Mouse (Mus musculus): ENCODE measurements at regions not wholly inside any gene's neighbourhood (a gene's known extent, or its start where the extent isn't known, plus 50 kb on each side); places are given as distances from the start of the nearest gene placed in this dataset.

- ATAC-seq, result no peak
- Histone ChIP-seq H3K4me1 (ENCODE audit: control insufficient read depth, insufficient read depth, low read length) (no peaks in the 10 kb centered on the region), H3K9ac (ENCODE audit: low read depth, low read length) (no peak overlapping the region), H3K27me3 (ENCODE audit: control insufficient read depth, insufficient read depth, low read depth, low read length) (no peaks in the 10 kb centered on the region), H3K9me3 (replicated peaks; ENCODE audit: control insufficient read depth, low read length, poor library complexity, severe bottlenecking) (no peaks in the 10 kb centered on the region), H3K4me3 (ENCODE audit: low read depth, low read length) (no peak overlapping the region), H3K4me2 (ENCODE audit: low read length) (no peak overlapping the region), H3K36me3 (ENCODE audit: control insufficient read depth, insufficient read depth, low read length) (no peaks in the 10 kb centered on the region), H3K27ac (ENCODE audit: low read length) (no peak overlapping the region)
- WGBS, result 78% methylated on average over 6 of the region's 6 CpGs
These were observed 130.1 kb upstream of the C9orf72 start for GRCm38 (mm10) chr4:35356051-35356450.

DNA sequence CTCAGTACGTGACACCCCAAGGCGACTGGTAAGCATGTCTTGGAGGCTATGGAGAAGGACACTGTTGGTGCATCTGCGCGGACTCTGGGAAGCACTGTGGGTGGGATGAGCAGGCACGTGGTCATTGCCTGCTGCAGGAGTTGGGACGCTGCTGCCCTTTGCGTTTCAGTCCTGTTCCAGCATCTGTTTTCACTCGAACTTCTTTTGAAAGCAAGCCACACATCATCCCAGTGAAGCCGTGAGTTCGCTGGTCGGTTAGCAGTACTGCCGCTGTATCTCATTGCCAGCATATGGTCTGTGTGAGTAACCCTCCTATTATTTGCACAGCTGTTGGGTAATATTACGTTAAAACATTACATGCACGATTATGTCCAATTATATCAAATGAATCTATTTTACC is 128.1 kb upstream of the C9orf72 start:
- H3K4me1 ChIP-seq (ENCODE audit: control insufficient read depth, insufficient read depth, low read length), result no peaks in the 10 kb centered on the region
- no peak overlapping the region for H3K27ac ChIP-seq (ENCODE audit: low read length)
- 64% methylated on average over 14 of the region's 14 CpGs for WGBS
- H3K9me3 ChIP-seq (replicated peaks; ENCODE audit: control insufficient read depth, low read length, poor library complexity, severe bottlenecking), result no peaks in the 10 kb centered on the region
- no peak for ATAC-seq
- H3K27me3 ChIP-seq (ENCODE audit: control insufficient read depth, insufficient read depth, low read depth, low read length), result no peaks in the 10 kb centered on the region
- H3K36me3 ChIP-seq (ENCODE audit: control insufficient read depth, insufficient read depth, low read length), result no peaks in the 10 kb centered on the region
- no peak overlapping the region for H3K4me3 ChIP-seq (ENCODE audit: low read depth, low read length)
- H3K9ac ChIP-seq (ENCODE audit: low read depth, low read length), result no peak overlapping the region
- H3K4me2 ChIP-seq (ENCODE audit: low read length), result no peak overlapping the region

DNA sequence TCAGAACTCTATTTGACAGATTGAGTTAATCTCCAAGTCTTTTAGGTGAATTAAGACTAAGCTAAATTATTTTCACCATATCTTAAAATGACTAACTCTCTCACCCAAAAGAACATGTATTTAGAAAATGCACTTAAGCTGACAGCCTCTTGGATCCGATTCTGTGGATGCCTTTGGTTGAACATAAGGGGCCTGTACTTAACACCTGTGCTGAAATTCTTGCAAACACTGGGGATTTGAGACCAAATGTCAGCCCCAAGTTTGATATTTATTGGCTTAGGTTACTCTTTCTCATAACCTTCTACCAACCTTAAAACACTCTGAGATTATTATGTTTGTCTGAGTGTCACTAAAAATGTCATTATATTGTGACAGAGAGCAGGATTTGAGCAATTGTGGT is 126.6 kb upstream of the C9orf72 start:
- Histone ChIP-seq H3K4me2 (ENCODE audit: low read length) (no peak overlapping the region), H3K4me1 (ENCODE audit: control insufficient read depth, insufficient read depth, low read length) (no peaks in the 10 kb centered on the region), H3K9ac (ENCODE audit: low read depth, low read length) (no peak overlapping the region), H3K4me3 (ENCODE audit: low read depth, low read length) (no peak overlapping the region), H3K36me3 (ENCODE audit: control insufficient read depth, insufficient read depth, low read length) (no peaks in the 10 kb centered on the region), H3K9me3 (replicated peaks; ENCODE audit: control insufficient read depth, low read length, poor library complexity, severe bottlenecking) (no peaks in the 10 kb centered on the region), H3K27me3 (ENCODE audit: control insufficient read depth, insufficient read depth, low read depth, low read length) (no peaks in the 10 kb centered on the region), H3K27ac (ENCODE audit: low read length) (no peak overlapping the region)
- WGBS, result 73% methylated on average over 1 of the region's 1 CpGs
- no peak for ATAC-seq

DNA sequence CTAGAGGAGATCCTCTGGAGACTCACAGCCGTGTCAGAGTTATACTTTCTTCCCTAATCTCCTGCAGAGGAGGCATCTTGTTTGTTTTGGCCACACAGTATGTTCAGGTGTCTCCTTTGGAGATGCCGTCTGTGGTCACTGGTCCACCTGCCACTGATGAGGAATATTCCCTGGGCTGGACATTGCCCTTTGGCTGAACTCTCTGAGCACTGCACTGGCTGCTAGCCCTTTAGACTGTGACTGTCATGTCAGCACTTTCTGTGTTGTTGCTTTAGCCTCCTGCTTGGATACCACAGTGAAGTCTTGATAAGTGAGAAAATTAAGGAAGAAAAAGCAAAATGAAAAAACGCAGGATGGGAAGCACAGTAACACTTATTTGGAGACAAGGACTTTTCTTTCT is 124.5 kb upstream of the C9orf72 start:
- ATAC-seq, result no peak
- Histone ChIP-seq H3K9ac (ENCODE audit: low read depth, low read length) (no peak overlapping the region), H3K36me3 (ENCODE audit: control insufficient read depth, insufficient read depth, low read length) (no peaks in the 10 kb centered on the region), H3K9me3 (replicated peaks; ENCODE audit: control insufficient read depth, low read length, poor library complexity, severe bottlenecking) (no peaks in the 10 kb centered on the region), H3K27me3 (ENCODE audit: control insufficient read depth, insufficient read depth, low read depth, low read length) (no peaks in the 10 kb centered on the region), H3K27ac (ENCODE audit: low read length) (no peak overlapping the region), H3K4me3 (ENCODE audit: low read depth, low read length) (no peak overlapping the region), H3K4me2 (ENCODE audit: low read length) (no peak overlapping the region), H3K4me1 (ENCODE audit: control insufficient read depth, insufficient read depth, low read length) (no peaks in the 10 kb centered on the region)
- 82% methylated on average over 3 of the region's 3 CpGs for WGBS

DNA sequence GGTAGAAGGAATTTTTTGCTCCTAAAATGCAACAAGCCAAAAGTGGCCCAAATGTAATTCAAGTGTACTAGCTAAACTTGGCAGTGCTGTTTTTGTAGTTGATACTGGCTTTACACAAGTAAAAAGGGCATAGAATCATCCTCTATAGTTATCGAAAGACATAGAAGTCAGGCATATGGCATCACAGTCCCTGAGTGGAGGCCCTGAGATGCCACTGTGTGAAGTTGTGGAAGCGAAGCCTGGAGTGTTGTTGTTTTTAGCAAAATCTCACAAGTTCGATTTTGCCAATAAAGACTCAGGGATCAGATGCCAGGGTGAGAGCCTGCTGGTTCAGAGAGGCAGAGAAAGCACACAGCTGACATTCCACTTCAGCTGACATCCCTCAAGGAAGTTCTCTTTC is 121.6 kb upstream of the C9orf72 start:
- ATAC-seq, result no peak
- Histone ChIP-seq H3K27ac (ENCODE audit: low read length) (no peak overlapping the region), H3K4me2 (ENCODE audit: low read length) (no peak overlapping the region), H3K9ac (ENCODE audit: low read depth, low read length) (no peak overlapping the region), H3K27me3 (ENCODE audit: control insufficient read depth, insufficient read depth, low read depth, low read length) (no peaks in the 10 kb centered on the region), H3K9me3 (replicated peaks; ENCODE audit: control insufficient read depth, low read length, poor library complexity, severe bottlenecking) (no peaks in the 10 kb centered on the region), H3K36me3 (ENCODE audit: control insufficient read depth, insufficient read depth, low read length) (no peaks in the 10 kb centered on the region), H3K4me1 (ENCODE audit: control insufficient read depth, insufficient read depth, low read length) (no peaks in the 10 kb centered on the region), H3K4me3 (ENCODE audit: low read depth, low read length) (no peak overlapping the region)
- WGBS, result 88% methylated on average over 3 of the region's 3 CpGs

DNA sequence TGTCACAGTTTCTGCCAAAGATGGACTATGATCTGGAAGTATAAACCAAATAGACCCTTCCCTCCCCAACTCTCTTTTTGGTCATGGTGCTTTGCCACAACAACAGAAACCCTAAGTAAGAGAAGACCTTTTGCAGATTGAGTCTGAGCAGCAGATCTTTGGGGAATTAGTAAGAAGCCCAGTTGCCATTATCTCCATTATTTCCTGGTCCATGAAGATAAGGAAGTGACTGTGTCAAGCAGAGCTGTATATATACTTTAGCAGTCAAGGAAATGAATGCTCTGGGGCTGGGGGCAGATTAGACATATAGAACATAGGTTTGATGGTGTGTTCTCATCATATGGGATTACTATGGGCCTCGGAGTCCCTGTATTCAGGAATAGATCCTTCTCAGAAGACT is 117.8 kb upstream of the C9orf72 start:
- 76% methylated on average over 1 of the region's 1 CpGs for WGBS
- no peak overlapping the region for H3K9ac ChIP-seq (ENCODE audit: low read depth, low read length)
- ATAC-seq, result no peak

GRCm38 (mm10) chr4:35331161-35331560 is 105.2 kb upstream of the C9orf72 start:
- H3K9me3 ChIP-seq (replicated peaks; ENCODE audit: control insufficient read depth, low read length, poor library complexity, severe bottlenecking), result no peaks in the 10 kb centered on the region
- 71% methylated on average over 1 of the region's 1 CpGs for WGBS
- ATAC-seq, result no peak
- no peak overlapping the region for H3K4me2 ChIP-seq (ENCODE audit: low read length)
- no peak overlapping the region for H3K4me3 ChIP-seq (ENCODE audit: low read depth, low read length)
- H3K9ac ChIP-seq (ENCODE audit: low read depth, low read length), result no peak overlapping the region
- H3K4me1 ChIP-seq (ENCODE audit: control insufficient read depth, insufficient read depth, low read length), result no peaks in the 10 kb centered on the region
- H3K36me3 ChIP-seq (ENCODE audit: control insufficient read depth, insufficient read depth, low read length), result no peaks in the 10 kb centered on the region
- no peak overlapping the region for H3K27ac ChIP-seq (ENCODE audit: low read length)
- no peaks in the 10 kb centered on the region for H3K27me3 ChIP-seq (ENCODE audit: control insufficient read depth, insufficient read depth, low read depth, low read length)

More for the DNA sequence above, 117.8 kb upstream of the C9orf72 start:
- no peak overlapping the region for H3K4me2 ChIP-seq (ENCODE audit: low read length)
- H3K36me3 ChIP-seq (ENCODE audit: control insufficient read depth, insufficient read depth, low read length), result no peaks in the 10 kb centered on the region
- H3K9me3 ChIP-seq (replicated peaks; ENCODE audit: control insufficient read depth, low read length, poor library complexity, severe bottlenecking), result 0 out of 2 replicates have a peak, but pooled peaks cover 9% of the 10 kb centered on the region
- no peak overlapping the region for H3K4me3 ChIP-seq (ENCODE audit: low read depth, low read length)
- no peaks in the 10 kb centered on the region for H3K4me1 ChIP-seq (ENCODE audit: control insufficient read depth, insufficient read depth, low read length)
- H3K27ac ChIP-seq (ENCODE audit: low read length), result no peak overlapping the region
- H3K27me3 ChIP-seq (ENCODE audit: control insufficient read depth, insufficient read depth, low read depth, low read length), result no peaks in the 10 kb centered on the region

- H3K4me1 ChIP-seq (ENCODE audit: control insufficient read depth, insufficient read depth, low read length), result no peaks in the 10 kb centered on the region
- no peak overlapping the region for H3K27ac ChIP-seq (ENCODE audit: low read length)
- H3K27me3 ChIP-seq (ENCODE audit: control insufficient read depth, insufficient read depth, low read depth, low read length), result no peaks in the 10 kb centered on the region
- H3K4me2 ChIP-seq (ENCODE audit: low read length), result no peak overlapping the region
- no peak for ATAC-seq
- H3K9ac ChIP-seq (ENCODE audit: low read depth, low read length), result no peak overlapping the region
- no peak overlapping the region for H3K4me3 ChIP-seq (ENCODE audit: low read depth, low read length)
- no peaks in the 10 kb centered on the region for H3K9me3 ChIP-seq (replicated peaks; ENCODE audit: control insufficient read depth, low read length, poor library complexity, severe bottlenecking)
- no peaks in the 10 kb centered on the region for H3K36me3 ChIP-seq (ENCODE audit: control insufficient read depth, insufficient read depth, low read length)
These were observed 99.3 kb upstream of the C9orf72 start for GRCm38 (mm10) chr4:35325300-35325699.

GRCm38 (mm10) chr4:35322432-35323173 is 96.6 kb upstream of the C9orf72 start:
- Histone ChIP-seq H3K4me1 (ENCODE audit: control insufficient read depth, insufficient read depth, low read length) (no peaks in the 10 kb centered on the region), H3K4me3 (ENCODE audit: low read depth, low read length) (no peak overlapping the region), H3K4me2 (ENCODE audit: low read length) (no peak overlapping the region), H3K9ac (ENCODE audit: low read depth, low read length) (no peak overlapping the region), H3K27ac (ENCODE audit: low read length) (no peak overlapping the region), H3K9me3 (replicated peaks; ENCODE audit: control insufficient read depth, low read length, poor library complexity, severe bottlenecking) (no peaks in the 10 kb centered on the region), H3K27me3 (ENCODE audit: control insufficient read depth, insufficient read depth, low read depth, low read length) (no peaks in the 10 kb centered on the region), H3K36me3 (ENCODE audit: control insufficient read depth, insufficient read depth, low read length) (no peaks in the 10 kb centered on the region)
- 92% methylated on average over 2 of the region's 2 CpGs for WGBS
- no peak for ATAC-seq
